Mouse (Mus musculus) midbrain, embryonic 11.5 days (tissue): ENCODE measurements around the gene Tmx1. TPM values are rescaled to one million over a fixed set of nuclear protein-coding genes. Genes with fewer than 3 reads are reported as not detected.
A peak's percentile ranks its signal among the peaks of the same experiment; 100 is the strongest.

Experiments
- ATAC-seq: fragments of 200-750 bp; cut with Nextera tagmentation; 2 replicates; pipeline ENCODE4 v1.8.0; 2017; ENCODE audit warnings: moderate TSS enrichment, moderate library complexity; ENCODE audit not compliant: low FRiP score
- DNase-seq: peaks from one replicate; pipeline ENCODE4 v3.0.0; 2015; ENCODE audit warnings: low spot score; ENCODE audit errors: missing footprints
- H3K27ac ChIP-seq: fragments of 300-500 bp; sonication (generic); 2 replicates; pipeline ENCODE4 v1.5.1; 2014; ENCODE audit warnings: low read depth, low read length
- H3K27me3 ChIP-seq: fragments of 300-500 bp; sonication (generic); 2 replicates; pipeline ENCODE4 v1.6.1; 2014; ENCODE audit warnings: mild to moderate bottlenecking, low read length, moderate library complexity, mixed read lengths; ENCODE audit not compliant: control insufficient read depth, insufficient read depth
- H3K36me3 ChIP-seq: fragments of 300-500 bp; sonication (generic); 2 replicates; pipeline ENCODE4 v1.6.1; 2014; ENCODE audit warnings: mild to moderate bottlenecking, low read length, moderate library complexity, mixed read lengths; ENCODE audit not compliant: control insufficient read depth, insufficient read depth
- H3K4me1 ChIP-seq: fragments of 300-500 bp; sonication (generic); 2 replicates; pipeline ENCODE4 v1.6.1; 2014; ENCODE audit warnings: low read length; ENCODE audit not compliant: control insufficient read depth, insufficient read depth
- H3K4me2 ChIP-seq: fragments of 300-500 bp; sonication (generic); 2 replicates; pipeline ENCODE4 v1.6.1; 2014; ENCODE audit warnings: mild to moderate bottlenecking, moderate library complexity
- H3K4me3 ChIP-seq: fragments of 300-500 bp; sonication (generic); 2 replicates; pipeline ENCODE4 v1.5.1; 2014; ENCODE audit warnings: low read depth, low read length
- H3K9ac ChIP-seq: fragments of 300-500 bp; sonication (generic); 2 replicates; pipeline ENCODE4 v1.6.1; 2014; ENCODE audit warnings: low read length
- H3K9me3 ChIP-seq: fragments of 300-500 bp; sonication (generic); 2 replicates; pipeline ENCODE4 v1.6.1; 2016; ENCODE audit warnings: low read length; ENCODE audit not compliant: control insufficient read depth
- WGBS: fragments of 180-500 bp; shearing (Covaris S2); extraction: QIAGEN DNeasy Blood & Tissue Kit; methylation state at CpG from one replicate; pipeline ENCODE4 v1.1.7; 2014; 5-methylcytosine and 5-hydroxymethylcytosine counted together
- polyA plus RNA-seq: library from polyadenylated mRNA; unstranded; fragments of >200 nt; fragmentation: Nextera tagmentation; extraction: Ambion mirVana; gene quantifications from 2 replicates; pipeline ENCODE4 v1.2.1, GENCODE M21; 2014

Tmx1 gene
- 135 and 150 TPM in 2 replicates for polyA plus RNA-seq

- peak; percentile 99 for DNase-seq
- no peaks in the 10 kb centered on the region for H3K27me3 ChIP-seq
- peak within 1 kb of the TSS; percentile 81 for H3K9ac ChIP-seq
- H3K4me3 ChIP-seq: peak within 1 kb of the TSS; percentile 71
- under 1% methylated on average over 58 of the region's 58 CpGs for WGBS
- H3K36me3 ChIP-seq: no peaks in the 10 kb centered on the region; the same call in 1 of the 2 replicates
- peaks cover 7% of the 10 kb centered on the region for H3K4me1 ChIP-seq
- H3K27ac ChIP-seq: peak within 1 kb of the TSS; percentile 57
- ATAC-seq: peak; percentile 99
- H3K9me3 ChIP-seq: no peaks in the 10 kb centered on the region
- peak within 1 kb of the TSS; percentile 68 for H3K4me2 ChIP-seq
These were observed at the start of gene Tmx1 for GRCm38 (mm10) chr12:70452726-70453645. Gene Tmx1 (plus strand): TSS chr12:70453095.

DNA sequence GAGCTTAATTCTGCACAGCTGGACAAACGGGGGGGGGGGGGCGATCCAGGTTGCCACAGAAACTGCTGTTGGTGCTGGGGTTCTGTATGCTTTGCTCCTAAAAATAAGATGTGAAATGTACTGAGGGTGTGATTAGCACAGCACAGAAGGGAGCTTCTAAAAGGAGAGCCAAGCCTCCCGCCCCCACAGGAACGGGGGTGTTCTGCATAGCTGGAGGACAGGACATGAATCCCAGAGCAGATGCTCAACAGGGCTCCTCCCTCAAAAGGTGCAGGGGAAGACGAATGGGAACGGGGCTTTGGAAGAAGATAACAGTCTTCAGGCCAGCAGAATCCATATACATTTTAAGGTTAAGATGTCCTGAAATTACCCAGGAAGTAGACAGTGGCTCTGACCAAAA is 48.6 kb upstream of the Tmx1 start:
- Histone ChIP-seq H3K4me3 (no peak overlapping the region), H3K27ac (no peak overlapping the region), H3K9me3 (no peaks in the 10 kb centered on the region), H3K36me3 (no peaks in the 10 kb centered on the region), H3K27me3 (no peaks in the 10 kb centered on the region), H3K9ac (no peak overlapping the region), H3K4me1 (no peaks in the 10 kb centered on the region), H3K4me2 (no peak overlapping the region)
- no peak for ATAC-seq
- WGBS: 72% methylated on average over 6 of the region's 6 CpGs
- no peak for DNase-seq

DNA sequence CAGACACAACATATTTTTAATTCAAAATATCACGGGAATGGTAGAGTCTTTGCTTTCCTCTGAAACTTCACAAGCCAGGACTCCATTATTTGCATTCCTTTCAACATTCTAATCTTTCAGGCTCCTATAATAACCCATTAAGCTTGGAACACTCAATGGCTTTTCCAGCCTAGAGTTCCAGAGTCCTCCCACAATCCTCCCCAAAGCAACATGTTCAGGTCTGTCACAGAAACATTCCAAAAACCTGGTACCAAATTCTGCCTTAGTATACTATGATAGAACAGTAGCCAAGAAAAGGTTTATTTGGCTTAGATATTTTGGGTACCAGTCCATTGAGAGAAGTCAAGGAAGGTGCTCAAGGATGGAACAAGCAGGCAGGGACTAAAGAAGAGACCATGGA is 44.5 kb upstream of the Tmx1 start:
- Histone ChIP-seq H3K27me3 (no peaks in the 10 kb centered on the region), H3K9me3 (no peaks in the 10 kb centered on the region), H3K36me3 (no peaks in the 10 kb centered on the region), H3K27ac (no peak overlapping the region), H3K4me2 (no peak overlapping the region), H3K4me1 (no peaks in the 10 kb centered on the region), H3K4me3 (no peak overlapping the region), H3K9ac (no peak overlapping the region)
- ATAC-seq (no peak), DNase-seq (no peak)
- WGBS: 81% methylated on average over 1 of the region's 1 CpGs

- H3K27me3 ChIP-seq: no peaks in the 10 kb centered on the region
- no peak overlapping the region for H3K4me3 ChIP-seq
- no peak overlapping the region for H3K4me2 ChIP-seq
- no peak for ATAC-seq
- no peak overlapping the region for H3K9ac ChIP-seq
- no peak overlapping the region for H3K27ac ChIP-seq
- no peaks in the 10 kb centered on the region for H3K9me3 ChIP-seq
- H3K36me3 ChIP-seq: no peaks in the 10 kb centered on the region
- H3K4me1 ChIP-seq: no peaks in the 10 kb centered on the region
- no peak for DNase-seq
- WGBS: 89% methylated on average over 2 of the region's 2 CpGs
These were observed 43.3 kb upstream of the Tmx1 start for GRCm38 (mm10) chr12:70409600-70409999.

- no peak overlapping the region for H3K4me3 ChIP-seq
- no peaks in the 10 kb centered on the region for H3K9me3 ChIP-seq
- peaks cover 5% of the 10 kb centered on the region for H3K4me1 ChIP-seq
- no peaks in the 10 kb centered on the region for H3K36me3 ChIP-seq
- DNase-seq (no peak), ATAC-seq (no peak)
- H3K27ac ChIP-seq: no peak overlapping the region
- no peaks in the 10 kb centered on the region for H3K27me3 ChIP-seq
- WGBS: 93% methylated on average over 1 of the region's 1 CpGs
- H3K9ac ChIP-seq: no peak overlapping the region
- no peak overlapping the region for H3K4me2 ChIP-seq
These were observed 32.7 kb upstream of the Tmx1 start for GRCm38 (mm10) chr12:70420216-70420615.

DNA sequence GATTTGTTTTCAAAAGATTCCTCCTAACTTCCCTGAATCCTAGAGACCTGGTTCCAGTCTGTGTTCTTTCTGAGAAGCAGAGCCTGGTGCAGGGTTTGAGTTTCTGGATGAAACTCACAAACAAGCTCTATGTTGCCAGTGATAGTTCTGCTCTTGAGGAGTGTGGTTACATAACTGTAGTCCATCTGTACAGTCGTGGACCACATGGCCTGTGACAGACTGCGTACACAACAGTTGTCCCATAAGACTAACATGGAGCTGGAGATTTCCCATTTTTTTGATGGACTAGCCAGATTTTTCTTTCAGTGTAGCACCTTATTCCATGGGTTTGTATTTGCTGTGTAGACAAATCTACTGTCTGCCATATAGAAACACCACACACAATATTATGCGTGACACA is 31.9 kb upstream of the Tmx1 start:
- WGBS: 94% methylated on average over 3 of the region's 3 CpGs
- ATAC-seq: no peak

DNA sequence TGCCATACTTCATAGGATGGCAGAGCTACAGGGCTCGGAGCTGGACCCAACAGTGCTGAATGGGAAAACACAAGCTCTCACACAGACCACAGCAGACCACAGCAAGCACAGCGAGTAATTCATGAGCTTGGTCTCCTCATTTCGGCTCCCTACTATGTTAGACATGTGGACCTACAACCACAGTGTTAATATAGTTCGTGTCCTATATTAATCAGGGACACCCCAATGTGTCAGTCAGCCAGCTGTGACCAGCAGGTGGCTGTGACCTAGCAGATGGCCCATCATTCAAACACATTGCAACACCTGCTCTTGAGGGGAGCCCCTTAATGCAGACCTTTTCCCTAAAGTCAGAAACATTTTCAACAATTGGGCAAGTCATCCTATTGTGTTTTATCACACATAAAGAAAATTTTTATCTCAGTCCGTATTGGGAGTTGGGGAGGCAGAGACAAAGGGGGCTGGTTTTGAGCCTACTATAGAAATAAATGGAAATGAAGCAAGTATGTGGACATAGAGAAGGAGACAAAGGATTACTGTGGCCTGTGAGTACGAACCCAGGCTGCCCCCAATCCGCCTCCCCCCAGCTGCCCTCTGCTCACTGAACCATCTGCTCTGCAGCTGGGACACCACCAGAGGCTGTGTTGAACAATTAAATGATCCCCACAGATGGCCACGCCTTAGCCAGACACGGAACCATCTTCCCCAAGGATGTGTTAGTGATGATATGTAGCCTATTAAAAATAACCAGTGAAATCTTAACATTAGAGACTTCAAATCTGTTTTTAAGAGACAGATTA is 30.4 kb upstream of the Tmx1 start:
- Histone ChIP-seq H3K27me3 (no peaks in the 10 kb centered on the region), H3K9me3 (no peaks in the 10 kb centered on the region), H3K36me3 (no peaks in the 10 kb centered on the region), H3K4me3 (no peak overlapping the region), H3K4me1 (peaks cover 5% of the 10 kb centered on the region), H3K27ac (peak overlapping the region; percentile 67), H3K4me2 (no peak overlapping the region), H3K9ac (no peak overlapping the region)
- 45% methylated on average over 9 of the region's 9 CpGs for WGBS
- ATAC-seq: peak; percentile 94
- peak; percentile 91 for DNase-seq

More for the DNA sequence above, 31.9 kb upstream of the Tmx1 start:
- no peak overlapping the region for H3K27ac ChIP-seq
- no peaks in the 10 kb centered on the region for H3K9me3 ChIP-seq
- H3K4me1 ChIP-seq: peaks cover 5% of the 10 kb centered on the region
- H3K4me3 ChIP-seq: no peak overlapping the region
- no peak overlapping the region for H3K4me2 ChIP-seq
- no peaks in the 10 kb centered on the region for H3K27me3 ChIP-seq
- no peak overlapping the region for H3K9ac ChIP-seq
- no peaks in the 10 kb centered on the region for H3K36me3 ChIP-seq
- DNase-seq: no peak

DNA sequence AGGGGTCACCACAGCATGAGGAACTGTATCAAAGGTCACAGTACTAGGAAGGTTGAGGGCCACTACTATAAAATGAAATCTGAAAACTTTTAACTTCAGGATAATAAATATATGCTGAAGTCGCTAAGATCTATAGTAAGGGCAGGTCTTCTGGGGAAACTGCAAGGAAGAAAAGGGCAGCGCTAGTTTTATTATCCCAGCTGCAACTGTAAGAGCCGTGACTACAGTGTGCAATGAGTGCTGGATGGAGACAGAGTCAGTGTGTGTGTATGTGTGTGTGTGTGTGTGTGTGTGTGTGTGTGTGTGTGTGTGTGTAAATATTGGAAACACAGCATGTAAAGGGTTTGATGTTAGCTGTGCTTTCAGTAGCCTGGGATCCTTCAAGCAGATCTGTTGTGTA is 25.0 kb upstream of the Tmx1 start:
- Histone ChIP-seq H3K4me3 (no peak overlapping the region), H3K27ac (no peak overlapping the region), H3K36me3 (no peaks in the 10 kb centered on the region), H3K4me1 (0 out of 2 replicates have a peak, but pooled peaks cover 2% of the 10 kb centered on the region), H3K27me3 (no peaks in the 10 kb centered on the region), H3K4me2 (no peak overlapping the region), H3K9me3 (no peaks in the 10 kb centered on the region), H3K9ac (no peak overlapping the region)
- DNase-seq (no peak), ATAC-seq (no peak)
- WGBS: 81% methylated on average over 3 of the region's 3 CpGs

DNA sequence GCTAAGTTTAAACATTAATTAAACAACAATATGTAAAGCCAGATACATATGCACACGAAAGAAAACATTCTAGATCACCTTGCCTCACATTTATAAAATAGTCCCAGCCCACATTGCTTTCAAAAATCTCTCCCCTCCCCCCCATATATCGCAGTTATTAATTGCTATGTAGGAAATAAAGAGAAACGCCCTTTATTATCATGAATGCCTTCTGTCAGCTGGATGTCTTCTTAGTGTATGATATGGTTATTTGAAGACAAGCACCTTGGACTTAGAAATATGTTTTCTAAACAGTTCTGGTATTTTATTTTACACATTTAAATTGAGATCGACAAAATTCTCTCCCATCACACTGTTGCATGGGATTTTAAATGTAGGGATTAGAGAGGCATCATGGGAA is 23.3 kb upstream of the Tmx1 start:
- no peaks in the 10 kb centered on the region for H3K9me3 ChIP-seq
- no peak overlapping the region for H3K9ac ChIP-seq
- DNase-seq: no peak
- no peaks in the 10 kb centered on the region for H3K36me3 ChIP-seq
- H3K4me3 ChIP-seq: no peak overlapping the region
- no peak overlapping the region for H3K27ac ChIP-seq
- H3K4me2 ChIP-seq: no peak overlapping the region
- ATAC-seq: no peak
- H3K4me1 ChIP-seq: 0 out of 2 replicates have a peak, but pooled peaks cover 2% of the 10 kb centered on the region
- H3K27me3 ChIP-seq: no peaks in the 10 kb centered on the region
- 83% methylated on average over 4 of the region's 4 CpGs for WGBS
